Mouse (Mus musculus) brain, embryonic 14.5 days (tissue): ENCODE results near the gene Klhl3.

Experiments
- CTCF ChIP-seq: fragments of 200-500 bp; IDR thresholded peaks from 2 replicates; pipeline ENCODE4 v1.5.1; 2012; ENCODE audit warnings: inconsistent platforms, mild to moderate bottlenecking, moderate library complexity, borderline replicate concordance; ENCODE audit not compliant: insufficient read depth, insufficient read length; ENCODE audit errors: extremely low read depth
- POLR2A ChIP-seq: fragments of 200-500 bp; IDR thresholded peaks from 2 replicates; pipeline ENCODE4 v1.6.1; 2012; ENCODE audit warnings: mild to moderate bottlenecking, inconsistent platforms, borderline replicate concordance; ENCODE audit not compliant: poor library complexity, insufficient read depth, insufficient read length, severe bottlenecking; ENCODE audit errors: extremely low read depth

- no peak for TF ChIP-seq POLR2A
- TF ChIP-seq CTCF: no peak
Observed at GRCm38 (mm10) chr13:58023726-58024453, 89.5 kb downstream of the Klhl3 start.
